Mouse (Mus musculus) forelimb bud, embryonic 11.5 days (tissue): ENCODE results near the gene Rasl12.

ENCODE experiments used
- DNase-seq: peaks from one replicate; pipeline ENCODE4 v3.0.0-alpha.2; 2012; ENCODE audit warnings: low read depth, low spot score

The Rasl12 gene

GRCm38 (mm10) chr9:65398279-65398678, at the start of gene Rasl12:
Gene Rasl12 (plus strand): TSS chr9:65398506.
- DNase-seq = peak; percentile 57

- DNase-seq = no peak
These were observed 45.1 kb upstream of the Rasl12 start for GRCm38 (mm10) chr9:65353251-65353650.

GRCm38 (mm10) chr9:65356561-65356960, 41.7 kb upstream of the Rasl12 start:
- no peak for DNase-seq

- DNase-seq = no peak
These were observed 41.3 kb upstream of the Rasl12 start for GRCm38 (mm10) chr9:65356971-65357370.

GRCm38 (mm10) chr9:65358956-65359480, 39.3 kb upstream of the Rasl12 start:
- no peak for DNase-seq

GRCm38 (mm10) chr9:65360641-65361448, 37.5 kb upstream of the Rasl12 start, which contains the start of gene Ubap1l:
Gene Ubap1l (plus strand): TSS chr9:65361041.
- no peak for DNase-seq

GRCm38 (mm10) chr9:65363684-65364083, 34.6 kb upstream of the Rasl12 start:
- DNase-seq = no peak

GRCm38 (mm10) chr9:65365721-65366120, 32.6 kb upstream of the Rasl12 start:
- DNase-seq = no peak

- DNase-seq = no peak
These were observed 26.6 kb upstream of the Rasl12 start for GRCm38 (mm10) chr9:65371756-65372155.

GRCm38 (mm10) chr9:65372449-65372848, 25.9 kb upstream of the Rasl12 start:
- DNase-seq = no peak

GRCm38 (mm10) chr9:65374468-65375162, 23.7 kb upstream of the Rasl12 start:
- peak; percentile 23 for DNase-seq

- DNase-seq = no peak
These were observed 23.0 kb upstream of the Rasl12 start for GRCm38 (mm10) chr9:65375163-65375934.

GRCm38 (mm10) chr9:65381017-65381590, 17.2 kb upstream of the Rasl12 start:
- DNase-seq = no peak

GRCm38 (mm10) chr9:65382031-65382750, 16.1 kb upstream of the Rasl12 start:
- DNase-seq = no peak

GRCm38 (mm10) chr9:65382751-65383097, 15.6 kb upstream of the Rasl12 start:
- no peak for DNase-seq

GRCm38 (mm10) chr9:65384276-65384675, 14.0 kb upstream of the Rasl12 start:
- no peak for DNase-seq

GRCm38 (mm10) chr9:65386373-65387140, 11.7 kb upstream of the Rasl12 start:
- peak; percentile 24 for DNase-seq

GRCm38 (mm10) chr9:65390752-65391612, 7.3 kb upstream of the Rasl12 start:
- peak; percentile 43 for DNase-seq

- DNase-seq = no peak
These were observed 6.7 kb upstream of the Rasl12 start, which contains the start of gene Kbtbd13 for GRCm38 (mm10) chr9:65391613-65391964. Gene Kbtbd13 (minus strand): TSS chr9:65391652.
